Mouse (Mus musculus) myocyte (in vitro differentiated cells): ENCODE measurements around the gene Slc19a1. TPM values are rescaled to one million over a fixed set of nuclear protein-coding genes. Genes with fewer than 3 reads are reported as not detected.

Source experiments
- H3K27me3 ChIP-seq: one replicate; pipeline ENCODE4 v1.6.1; 2011; ENCODE audit not compliant: control insufficient read depth, insufficient read depth, insufficient read length
- H3K36me3 ChIP-seq: one replicate; pipeline ENCODE4 v1.6.1; 2011; ENCODE audit not compliant: control insufficient read depth, insufficient read depth
- H3K4me2 ChIP-seq: one replicate; pipeline ENCODE4 v1.6.1; 2011; ENCODE audit warnings: low read depth, control low read depth
- H3K4me3 ChIP-seq: one replicate; pipeline ENCODE4 v1.5.1; 2011; ENCODE audit warnings: mild to moderate bottlenecking, control low read depth, moderate library complexity
- H3K79me2 ChIP-seq: one replicate; pipeline ENCODE4 v1.6.1; 2011; ENCODE audit not compliant: control insufficient read depth, insufficient read depth
- H3ac ChIP-seq: one replicate; pipeline ENCODE4 v1.6.1; 2011; ENCODE audit not compliant: control insufficient read depth, insufficient read length
- CEBPB ChIP-seq: IDR thresholded peaks from 2 replicates; pipeline ENCODE4 v1.6.1; 2011; ENCODE audit warnings: mild to moderate bottlenecking, moderate library complexity; ENCODE audit not compliant: poor library complexity, insufficient read depth, severe bottlenecking
- E2F4 ChIP-seq: IDR thresholded peaks from one replicate; pipeline ENCODE4 v1.6.1; 2011; ENCODE audit warnings: mild to moderate bottlenecking, control low read depth, moderate library complexity; ENCODE audit not compliant: insufficient read depth
- MAX ChIP-seq: IDR thresholded peaks from one replicate; pipeline ENCODE4 v1.6.1; 2011; ENCODE audit warnings: low read depth, mild to moderate bottlenecking, control low read depth
- MYOD1 ChIP-seq, 3 experiments: IDR thresholded peaks; one replicate each; pipeline ENCODE4 v1.6.1; 2011; ENCODE audit warnings: control low read depth in 2 of 3, low read depth in 2 of 3, mild to moderate bottlenecking in 2 of 3, moderate library complexity in 1 of 3; ENCODE audit not compliant: insufficient read length in 2 of 3, control insufficient read depth in 1 of 3
- MYOG ChIP-seq, 3 experiments: IDR thresholded peaks; one replicate each; pipeline ENCODE4 v1.6.1; 2011; ENCODE audit warnings: control low read depth in 2 of 3, low read depth in 2 of 3, mild to moderate bottlenecking in 2 of 3; ENCODE audit not compliant: insufficient read length in 2 of 3, control insufficient read depth in 1 of 3, insufficient read depth in 1 of 3
- POLR2A ChIP-seq: IDR thresholded peaks from one replicate; pipeline ENCODE4 v1.6.1; 2011; ENCODE audit warnings: low read depth, mild to moderate bottlenecking, control low read depth, moderate library complexity; ENCODE audit not compliant: insufficient read length
- POLR2AphosphoS2 ChIP-seq: IDR thresholded peaks from one replicate; pipeline ENCODE4 v1.6.1; 2011; ENCODE audit warnings: low read depth, control low read depth; ENCODE audit not compliant: insufficient read length
- REST ChIP-seq: IDR thresholded peaks from one replicate; pipeline ENCODE4 v1.6.1; 2011; ENCODE audit warnings: mild to moderate bottlenecking, control low read depth, moderate library complexity; ENCODE audit not compliant: insufficient read depth, insufficient read length
- SRF ChIP-seq: IDR thresholded peaks from one replicate; pipeline ENCODE4 v1.6.1; 2011; ENCODE audit warnings: low read depth; ENCODE audit not compliant: control insufficient read depth, insufficient read length
- TCF12 ChIP-seq: IDR thresholded peaks from one replicate; pipeline ENCODE4 v1.6.1; 2011; ENCODE audit warnings: mild to moderate bottlenecking, control low read depth; ENCODE audit not compliant: poor library complexity, insufficient read depth, severe bottlenecking
- TCF3 ChIP-seq: IDR thresholded peaks from one replicate; pipeline ENCODE4 v1.6.1; 2011; ENCODE audit warnings: low read depth, control low read depth; ENCODE audit not compliant: insufficient read length
- USF1 ChIP-seq: IDR thresholded peaks from one replicate; pipeline ENCODE4 v1.6.1; 2011; ENCODE audit warnings: low read depth, mild to moderate bottlenecking, control low read depth, moderate library complexity
- polyA plus RNA-seq: library from polyadenylated mRNA; unstranded; fragments of >200 nt; fragmentation: generic; extraction: Trizol; gene quantifications from one replicate; pipeline ENCODE4 v1.2.1, GENCODE M21; 2012; ENCODE audit warnings: missing spikeins

The Slc19a1 gene
- polyA plus RNA-seq, 1 experiment, result 23.0 TPM

- no peak overlapping the region for H3K4me2 ChIP-seq
- H3K4me3 ChIP-seq, result no peak overlapping the region
- H3K27me3 ChIP-seq, result no peaks in the 10 kb centered on the region
- H3K36me3 ChIP-seq, result peaks cover 30% of the 10 kb centered on the region
- H3ac ChIP-seq, result no peak overlapping the region
- peaks cover 7% of the 10 kb centered on the region for H3K79me2 ChIP-seq
- no peak for TF ChIP-seq SRF
- no peak for TF ChIP-seq TCF12
- no peak for TF ChIP-seq MAX
- TF ChIP-seq POLR2AphosphoS2, result no peak
Observed at GRCm38 (mm10) chr10:77082453-77082852, 50.4 kb downstream of the Slc19a1 start.

GRCm38 (mm10) chr10:77082921-77083320, 50.9 kb downstream of the Slc19a1 start:
- H3K27me3 ChIP-seq, result no peaks in the 10 kb centered on the region
- no peak for TF ChIP-seq E2F4
- TF ChIP-seq POLR2AphosphoS2, result no peak
- no peak for TF ChIP-seq MYOG (IDR thresholded peaks at IDR 0.05; ENCODE audit: control insufficient read depth in 1 of 3, insufficient read depth in 1 of 3, insufficient read length in 2 of 3, low read depth in 2 of 3)
- no peak for TF ChIP-seq TCF12
- TF ChIP-seq POLR2A, result no peak
- no peak for TF ChIP-seq TCF3
- no peak for TF ChIP-seq REST
- H3K79me2 ChIP-seq, result peaks cover 7% of the 10 kb centered on the region
- H3K36me3 ChIP-seq, result peaks cover 30% of the 10 kb centered on the region
- no peak overlapping the region for H3K4me3 ChIP-seq
- no peak overlapping the region for H3ac ChIP-seq
- no peak overlapping the region for H3K4me2 ChIP-seq

GRCm38 (mm10) chr10:77084568-77084967, 52.5 kb downstream of the Slc19a1 start:
- Histone ChIP-seq H3K4me3 (no peak overlapping the region), H3K79me2 (peaks cover 23% of the 10 kb centered on the region), H3K27me3 (no peaks in the 10 kb centered on the region), H3K36me3 (peaks cover 25% of the 10 kb centered on the region), H3K4me2 (no peak overlapping the region), H3ac (no peak overlapping the region)
- TF ChIP-seq TCF3 (no peak), CEBPB (no peak), POLR2A (no peak), MYOD1 (IDR thresholded peaks at IDR 0.05; ENCODE audit: control insufficient read depth in 1 of 3, insufficient read length in 2 of 3, low read depth in 2 of 3) (no peak), SRF (no peak), POLR2AphosphoS2 (no peak), MYOG (IDR thresholded peaks at IDR 0.05; ENCODE audit: control insufficient read depth in 1 of 3, insufficient read depth in 1 of 3, insufficient read length in 2 of 3, low read depth in 2 of 3) (no peak), USF1 (no peak), E2F4 (no peak), REST (no peak), TCF12 (no peak), MAX (no peak)

GRCm38 (mm10) chr10:77089336-77089735, 57.3 kb downstream of the Slc19a1 start:
- H3K36me3 ChIP-seq, result peaks cover 40% of the 10 kb centered on the region
- H3ac ChIP-seq, result no peak overlapping the region
- no peak overlapping the region for H3K4me3 ChIP-seq
- H3K27me3 ChIP-seq, result no peaks in the 10 kb centered on the region
- TF ChIP-seq POLR2A (peak; percentile 21), MYOD1 (IDR thresholded peaks at IDR 0.05; ENCODE audit: control insufficient read depth in 1 of 3, insufficient read length in 2 of 3, low read depth in 2 of 3) (no peak)
- peaks cover 62% of the 10 kb centered on the region for H3K79me2 ChIP-seq
- peak overlapping the region; percentile 58 for H3K4me2 ChIP-seq

GRCm38 (mm10) chr10:77090063-77090462, 58.0 kb downstream of the Slc19a1 start:
- Histone ChIP-seq H3ac (no peak overlapping the region), H3K79me2 (peaks cover 69% of the 10 kb centered on the region), H3K36me3 (peaks cover 45% of the 10 kb centered on the region), H3K27me3 (no peaks in the 10 kb centered on the region), H3K4me2 (peak overlapping the region; percentile 58), H3K4me3 (no peak overlapping the region)
- TF ChIP-seq POLR2A (no peak), MYOG (IDR thresholded peaks at IDR 0.05; ENCODE audit: control insufficient read depth in 1 of 3, insufficient read depth in 1 of 3, insufficient read length in 2 of 3, low read depth in 2 of 3) (no peak), SRF (no peak), MYOD1 (IDR thresholded peaks at IDR 0.05; ENCODE audit: control insufficient read depth in 1 of 3, insufficient read length in 2 of 3, low read depth in 2 of 3) (no peak), MAX (no peak), E2F4 (no peak), CEBPB (no peak), USF1 (no peak), TCF12 (no peak), TCF3 (no peak), POLR2AphosphoS2 (no peak), REST (no peak)
